Mouse (Mus musculus): ENCODE measurements around the gene Pla2g4e.

DNA sequence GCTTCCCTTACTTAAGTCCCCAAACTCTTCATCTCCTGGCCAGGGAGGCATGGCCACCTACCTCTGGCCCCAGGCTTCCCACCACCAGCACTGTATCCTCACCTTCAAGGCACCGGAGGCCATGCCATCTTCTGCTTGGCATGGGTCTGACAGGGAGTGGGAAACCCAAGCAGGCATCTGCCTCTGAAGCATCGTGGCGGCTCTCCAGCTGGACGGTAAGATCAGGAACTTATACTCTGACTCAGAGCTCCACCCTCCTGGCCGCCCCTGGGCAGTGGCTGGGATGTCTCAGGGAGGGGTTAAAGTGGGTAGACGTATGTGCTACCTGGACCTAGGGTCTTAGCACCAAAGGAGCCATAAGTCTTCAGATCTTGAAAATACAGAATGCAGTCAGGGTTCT lies 38.1 kb downstream of the Pla2g4e start:
- TF ChIP-seq CTCF (IDR thresholded peaks at IDR 0.05; ENCODE audit: low read depth), result no peak
- no peak for TF ChIP-seq EP300 (IDR thresholded peaks at IDR 0.05; ENCODE audit: low read depth)
